Mouse (Mus musculus) gastrocnemius, postnatal 36 days (tissue): Measurements from ENCODE around the gene Mier3. TPM values are rescaled to one million over a fixed set of nuclear protein-coding genes. Genes with fewer than 3 reads are reported as not detected.
"Not testable (repeated sequence)": the region's sequence is repeated elsewhere in the genome, so short reads cannot be mapped to it uniquely, and the experiment has no call there.

ENCODE experiments used
- DNase-seq, 2 experiments: peaks; one replicate each; pipeline ENCODE4 v3.0.0; 2022
- intact Hi-C: fragments of 180-260 bp; cut with DNase I; formaldehyde crosslinking; loops from one replicate; pipeline ENCODE4 v1.15.1; 2025
- total RNA-seq, 2 experiments: library from RNA; stranded (reverse); gene quantifications; 2 replicates each; pipeline ENCODE4 v1.2.3; 2021

Mier3 gene
- total RNA-seq, 2 experiments from 2014 or later, result 8.4 to 11.5 TPM

- intact Hi-C loops, result loop anchor here (5.0 to 10.0 kb wide), 2 partner anchors 36 to 222 kb away; no protein-coding TSS in a partner anchor
- DNase-seq, result peak; percentile 9 to 20
Observed at GRCm38 (mm10) chr13:111686522-111687284, 5.9 kb downstream of the Mier3 start.

GRCm38 (mm10) chr13:111687285-111687781 lies 6.6 kb downstream of the Mier3 start:
- DNase-seq, result peak; percentile 60 to 66
- intact Hi-C loops, result loop anchor here (5.0 to 10.0 kb wide), 2 partner anchors 35 to 223 kb away; no protein-coding TSS in a partner anchor

GRCm38 (mm10) chr13:111703396-111703795 lies 22.6 kb downstream of the Mier3 start:
- no peak for DNase-seq
- intact Hi-C loops, result no loop called here

- DNase-seq, intact Hi-C loops: not testable (repeated sequence)
Observed at GRCm38 (mm10) chr13:111703952-111704351, 23.2 kb downstream of the Mier3 start.

GRCm38 (mm10) chr13:111710531-111710930 lies 29.8 kb downstream of the Mier3 start:
- intact Hi-C loops, result no loop called here
- DNase-seq, result no peak

- DNase-seq, result no peak
- intact Hi-C loops, result loop anchor here (5.0 kb wide), 1 partner anchor 32 kb away; no protein-coding TSS in a partner anchor
Observed at GRCm38 (mm10) chr13:111719726-111720125, 38.9 kb downstream of the Mier3 start.

- no peak for DNase-seq
- intact Hi-C loops, result loop anchor here (5.0 kb wide), 1 partner anchor 37 kb away; no protein-coding TSS in a partner anchor
Observed at GRCm38 (mm10) chr13:111724811-111725164, 44.0 kb downstream of the Mier3 start.

GRCm38 (mm10) chr13:111725165-111726077 lies 44.6 kb downstream of the Mier3 start:
- intact Hi-C loops, result no loop called here
- peak; percentile 94 to 97 for DNase-seq

GRCm38 (mm10) chr13:111726898-111727297 lies 46.1 kb downstream of the Mier3 start:
- no peak for DNase-seq
- intact Hi-C loops, result no loop called here

GRCm38 (mm10) chr13:111741204-111741990 lies 60.6 kb downstream of the Mier3 start:
- DNase-seq, result no peak
- intact Hi-C loops, result loop anchor here (5.0 kb wide), 1 partner anchor 279 kb away; no protein-coding TSS in a partner anchor

GRCm38 (mm10) chr13:111741991-111742615 lies 61.3 kb downstream of the Mier3 start:
- intact Hi-C loops, result loop anchor here (5.0 kb wide), 1 partner anchor 280 kb away; no protein-coding TSS in a partner anchor
- no peak for DNase-seq

- intact Hi-C loops, result loop anchor here (5.0 kb wide), 1 partner anchor 282 kb away; no protein-coding TSS in a partner anchor
- DNase-seq, result no peak
Observed at GRCm38 (mm10) chr13:111744233-111745000, 63.6 kb downstream of the Mier3 start.

GRCm38 (mm10) chr13:111745216-111745615 lies 64.4 kb downstream of the Mier3 start:
- no peak for DNase-seq
- intact Hi-C loops, result no loop called here

- DNase-seq, result no peak
- intact Hi-C loops, result no loop called here
Observed at GRCm38 (mm10) chr13:111746831-111747230, 66.1 kb downstream of the Mier3 start.

- no peak for DNase-seq
- intact Hi-C loops, result no loop called here
Observed at GRCm38 (mm10) chr13:111748301-111749062, 67.7 kb downstream of the Mier3 start.

- intact Hi-C loops, result no loop called here
- no peak for DNase-seq
Observed at GRCm38 (mm10) chr13:111753321-111753720, 72.5 kb downstream of the Mier3 start.

GRCm38 (mm10) chr13:111755377-111755776 lies 74.6 kb downstream of the Mier3 start:
- intact Hi-C loops, result no loop called here
- DNase-seq, result no peak

GRCm38 (mm10) chr13:111755937-111756336 lies 75.2 kb downstream of the Mier3 start:
- DNase-seq, result no peak
- intact Hi-C loops, result no loop called here
